Mouse (Mus musculus) mouse embryonic stem cell (cell line): ENCODE results near the gene Il11.
"Not testable (repeated sequence)": the region's sequence is repeated elsewhere in the genome, so short reads cannot be mapped to it uniquely, and the experiment has no call there.

Experiments
- in situ Hi-C, 2 experiments: fragments of 300-500 bp; cut with MboI; formaldehyde crosslinking; loops; 1 replicate in 1 of 2; 3 replicates in 1 of 2; pipeline ENCODE4 v1.14.3; 2019 to 2020; ENCODE audit warnings: low sequenced_read_pairs in 2 of 2, low pct_unique_long_range_greater_than_20kb in 1 of 2, mixed read lengths in 1 of 2; ENCODE audit not compliant: unreplicated experiment in 1 of 2

The Il11 gene

GRCm38 (mm10) chr7:4782759-4783158 lies at the start of gene Il11, which contains the start of gene Tmem190:
Il11 (minus strand) TSS chr7:4782859.
Tmem190 (plus strand) TSS chr7:4782937.
- in situ Hi-C loops: no loop called here

GRCm38 (mm10) chr7:4830476-4830875 lies 47.8 kb upstream of the Il11 start:
- in situ Hi-C loops: no loop called here

- in situ Hi-C loops: no loop called here
These were observed 42.7 kb upstream of the Il11 start for GRCm38 (mm10) chr7:4825365-4825764.

GRCm38 (mm10) chr7:4822162-4822907 lies 39.7 kb upstream of the Il11 start:
- in situ Hi-C loops: no loop called here

- in situ Hi-C loops: no loop called here
These were observed 39.0 kb upstream of the Il11 start for GRCm38 (mm10) chr7:4821690-4822089.

- in situ Hi-C loops: not testable (repeated sequence)
These were observed 38.3 kb upstream of the Il11 start for GRCm38 (mm10) chr7:4820925-4821324.

GRCm38 (mm10) chr7:4816559-4816958 lies 33.9 kb upstream of the Il11 start:
- in situ Hi-C loops: no loop called here

GRCm38 (mm10) chr7:4813105-4813791 lies 30.6 kb upstream of the Il11 start:
- in situ Hi-C loops: no loop called here

GRCm38 (mm10) chr7:4812303-4813104 lies 29.8 kb upstream of the Il11 start, which contains the start of gene Ube2s:
Ube2s (minus strand) TSS chr7:4812590.
- in situ Hi-C loops: no loop called here

GRCm38 (mm10) chr7:4811842-4812302 lies 29.2 kb upstream of the Il11 start:
- in situ Hi-C loops: no loop called here

- in situ Hi-C loops: not testable (repeated sequence)
These were observed 28.5 kb upstream of the Il11 start for GRCm38 (mm10) chr7:4811131-4811530.

GRCm38 (mm10) chr7:4806716-4807115 lies 24.1 kb upstream of the Il11 start:
- in situ Hi-C loops: no loop called here

GRCm38 (mm10) chr7:4802247-4802646 lies 19.6 kb upstream of the Il11 start:
- in situ Hi-C loops: no loop called here

GRCm38 (mm10) chr7:4795767-4796433 lies 13.2 kb upstream of the Il11 start:
- in situ Hi-C loops: no loop called here

GRCm38 (mm10) chr7:4794631-4795168 lies 12.0 kb upstream of the Il11 start:
- in situ Hi-C loops: no loop called here

GRCm38 (mm10) chr7:4793674-4794073 lies 11.0 kb upstream of the Il11 start:
- in situ Hi-C loops: no loop called here

- in situ Hi-C loops: not testable (repeated sequence)
These were observed 10.6 kb upstream of the Il11 start for GRCm38 (mm10) chr7:4793248-4793647.
